Mouse (Mus musculus) heart, postnatal 36 days (tissue): ENCODE results near the gene Mtg2. TPM values are rescaled to one million over a fixed set of nuclear protein-coding genes. Genes with fewer than 3 reads are reported as not detected.

Source experiments
- DNase-seq, 2 experiments: peaks; one replicate each; pipeline ENCODE4 v3.0.0; 2021 to 2022
- intact Hi-C: fragments of 180-260 bp; cut with DNase I; formaldehyde crosslinking; loops from one replicate; pipeline ENCODE4 v1.15.1; 2025
- total RNA-seq, 2 experiments: library from RNA; stranded (reverse); gene quantifications; 2 replicates each; pipeline ENCODE4 v1.2.3; 2021

Mtg2 gene
- total RNA-seq, 2 experiments from 2014 or later, result 27.1 to 30.0 TPM

- intact Hi-C loops, result no loop called here
- DNase-seq, result no peak
These were observed 33.0 kb downstream of the Mtg2 start for GRCm38 (mm10) chr2:180103151-180103977.

- intact Hi-C loops, result no loop called here
- DNase-seq, result peak; percentile 83 to 84
These were observed 33.7 kb downstream of the Mtg2 start, which contains the start of gene Hrh3 for GRCm38 (mm10) chr2:180103978-180104658. Hrh3 (minus strand) TSS chr2:180104488.

- intact Hi-C loops, result no loop called here
- no peak for DNase-seq
These were observed 34.4 kb downstream of the Mtg2 start for GRCm38 (mm10) chr2:180104659-180105377.

- DNase-seq, result no peak
- intact Hi-C loops, result loop anchor here (1.0 kb wide), 1 partner anchor 37 kb away; no protein-coding TSS in a partner anchor
These were observed 35.2 kb downstream of the Mtg2 start for GRCm38 (mm10) chr2:180105441-180106190.

DNA sequence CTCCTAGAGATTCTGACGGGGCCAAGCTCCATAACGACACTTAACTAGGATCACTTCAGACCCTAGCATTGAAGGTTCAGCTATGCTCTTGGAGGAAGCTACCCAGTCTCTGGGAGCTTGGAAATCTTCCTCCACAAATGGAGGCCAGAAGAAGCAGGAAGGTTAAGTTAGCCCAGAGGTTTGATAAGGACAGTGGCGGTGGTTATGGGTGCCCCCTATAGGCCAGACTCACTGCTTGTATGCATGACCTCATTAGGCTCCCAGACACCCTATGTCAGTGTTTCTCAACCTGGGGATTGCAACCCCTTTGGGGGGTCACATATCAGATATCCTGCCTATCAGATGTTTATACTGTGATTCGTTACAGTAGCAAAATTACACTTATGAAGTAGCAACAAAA is 36.7 kb downstream of the Mtg2 start:
- intact Hi-C loops, result no loop called here

GRCm38 (mm10) chr2:180108285-180108684 is 37.9 kb downstream of the Mtg2 start:
- no peak for DNase-seq

More for the DNA sequence above, 36.7 kb downstream of the Mtg2 start:
- DNase-seq, result no peak

GRCm38 (mm10) chr2:180113909-180114890 is 43.8 kb downstream of the Mtg2 start:
- intact Hi-C loops, result no loop called here
- DNase-seq, result peak; percentile 67 to 69

More at GRCm38 (mm10) chr2:180108285-180108684, 37.9 kb downstream of the Mtg2 start:
- intact Hi-C loops, result no loop called here

DNA sequence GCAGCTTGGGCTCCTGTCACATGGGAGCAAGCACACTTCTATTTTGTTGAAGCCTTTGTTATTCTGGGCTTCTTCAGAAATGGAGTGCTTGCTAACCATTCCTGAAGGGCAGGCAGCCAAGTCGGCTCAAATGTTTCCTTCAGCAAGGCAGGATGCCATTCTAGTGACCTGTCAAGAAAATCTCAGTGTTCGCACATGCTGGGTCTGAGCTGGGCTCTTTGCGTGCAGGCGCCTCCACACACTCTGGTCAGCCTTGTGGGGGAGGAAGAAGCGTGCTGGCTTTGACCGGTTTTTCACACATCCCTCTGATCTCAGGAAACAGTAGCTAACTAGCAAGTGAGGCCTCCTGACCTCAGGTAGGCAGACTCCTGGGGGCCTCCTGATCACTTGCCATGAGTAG is 44.9 kb downstream of the Mtg2 start:
- intact Hi-C loops, result loop anchor here (5.0 kb wide), 2 partner anchors 138 to 142 kb away; partner anchors contain the start of genes Rps21 and Taf4

GRCm38 (mm10) chr2:180116081-180116493 is 45.7 kb downstream of the Mtg2 start:
- intact Hi-C loops, result loop anchor here (5.0 kb wide), 2 partner anchors 139 to 141 kb away; partner anchors contain the start of genes Rps21 and Taf4
- DNase-seq, result peak in 1 of 2 experiments; percentile 48

More for the DNA sequence above, 44.9 kb downstream of the Mtg2 start:
- DNase-seq, result peak; percentile 37 to 45

GRCm38 (mm10) chr2:180116741-180117484 is 46.5 kb downstream of the Mtg2 start:
- intact Hi-C loops, result loop anchor here (5.0 kb wide), 2 partner anchors 140 kb away; partner anchors contain the start of genes Rps21 and Taf4
- no peak for DNase-seq

DNA sequence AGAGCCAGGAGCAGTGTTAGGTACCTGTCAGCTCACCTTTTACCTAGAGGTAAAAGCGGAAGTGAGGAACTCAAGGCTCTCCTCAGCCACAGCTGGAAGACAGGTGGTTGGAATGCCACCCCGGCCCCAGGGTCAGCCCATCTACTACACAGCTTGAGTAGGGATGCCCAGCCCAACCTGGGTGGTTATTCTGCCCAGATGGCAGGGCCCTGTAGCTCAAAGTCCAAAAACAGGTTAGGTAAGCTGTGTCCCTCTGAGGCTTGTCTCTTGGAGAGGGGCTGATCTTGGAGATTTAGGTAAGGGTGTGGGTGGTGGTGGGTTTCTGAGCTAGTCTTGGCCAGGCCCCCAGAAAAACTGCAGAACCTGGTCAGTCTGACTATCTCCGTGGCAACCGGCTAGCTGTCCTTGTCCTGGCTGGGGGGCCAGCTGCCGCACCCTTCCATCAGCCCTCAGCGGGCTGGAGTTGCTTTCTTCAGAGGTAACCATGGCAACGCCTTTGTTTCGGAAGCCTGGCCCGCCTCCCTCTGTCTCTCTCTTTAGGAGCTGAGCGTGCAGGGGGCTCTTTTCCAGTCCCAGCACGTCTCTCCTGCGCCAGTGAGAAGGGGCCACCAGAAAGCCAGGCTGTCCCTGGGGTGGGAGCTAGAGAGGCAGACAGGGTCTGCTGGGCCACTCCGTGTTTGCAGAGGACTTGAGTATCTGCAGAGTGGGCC is 47.3 kb downstream of the Mtg2 start:
- no peak for DNase-seq

DNA sequence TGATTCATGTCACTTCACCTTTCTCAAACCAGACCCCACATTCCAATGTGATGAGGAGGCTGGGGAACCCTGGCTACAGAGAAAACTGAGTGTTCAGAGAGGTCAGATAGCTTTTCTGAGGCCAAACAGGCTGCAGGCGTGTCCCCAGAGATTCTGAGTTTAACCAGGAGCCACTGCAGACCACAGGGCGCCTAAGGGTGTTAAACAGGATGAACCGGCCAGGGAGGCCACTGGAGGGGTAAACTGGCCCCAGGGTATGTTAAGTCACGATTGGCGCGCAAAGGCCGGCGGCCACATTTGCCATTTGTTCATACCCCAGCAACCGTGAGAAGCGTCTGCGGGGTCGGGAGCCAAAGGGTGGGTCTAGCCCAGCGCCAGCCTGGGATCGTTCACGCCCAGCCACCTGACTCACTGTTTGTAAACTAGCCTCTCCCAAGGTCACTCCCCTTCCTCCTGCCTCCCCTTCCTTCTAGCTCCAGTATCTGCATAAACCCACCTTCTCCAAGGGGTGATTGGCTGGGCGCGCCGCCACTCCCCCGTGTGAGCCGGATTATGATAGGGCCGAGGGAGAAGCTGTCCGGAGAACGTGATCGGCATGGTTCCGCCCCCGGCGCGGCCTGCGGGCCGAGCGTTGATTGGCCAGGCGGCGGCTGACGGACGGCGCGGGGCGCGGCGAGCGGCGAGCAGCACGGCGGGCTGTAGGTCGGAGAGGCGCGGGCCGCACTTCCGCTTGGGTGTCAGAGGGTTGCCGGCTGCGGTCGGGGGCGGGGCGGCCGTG is 48.5 kb downstream of the Mtg2 start, which contains the start of gene Osbpl2:
Gene Osbpl2, plus strand, starts transcription at position 646 of the 778 bp plus-strand sequence.
- intact Hi-C loops, result loop anchor here (2.0 to 5.0 kb wide), 3 partner anchors 48 to 142 kb away; partner anchors contain the start of genes Mtg2, Rps21 and Taf4
- peak; percentile 99 to 100 for DNase-seq

More for the DNA sequence above, 47.3 kb downstream of the Mtg2 start:
- intact Hi-C loops, result loop anchor here (2.0 to 5.0 kb wide), 3 partner anchors 47 to 140 kb away; partner anchors contain the start of genes Mtg2, Rps21 and Taf4

GRCm38 (mm10) chr2:180119439-180120291 is 49.3 kb downstream of the Mtg2 start:
- peak in 1 of 2 experiments; percentile 31 for DNase-seq
- intact Hi-C loops, result loop anchor here (2.0 to 5.0 kb wide), 3 partner anchors 49 to 142 kb away; partner anchors contain the start of genes Mtg2, Rps21 and Taf4

DNA sequence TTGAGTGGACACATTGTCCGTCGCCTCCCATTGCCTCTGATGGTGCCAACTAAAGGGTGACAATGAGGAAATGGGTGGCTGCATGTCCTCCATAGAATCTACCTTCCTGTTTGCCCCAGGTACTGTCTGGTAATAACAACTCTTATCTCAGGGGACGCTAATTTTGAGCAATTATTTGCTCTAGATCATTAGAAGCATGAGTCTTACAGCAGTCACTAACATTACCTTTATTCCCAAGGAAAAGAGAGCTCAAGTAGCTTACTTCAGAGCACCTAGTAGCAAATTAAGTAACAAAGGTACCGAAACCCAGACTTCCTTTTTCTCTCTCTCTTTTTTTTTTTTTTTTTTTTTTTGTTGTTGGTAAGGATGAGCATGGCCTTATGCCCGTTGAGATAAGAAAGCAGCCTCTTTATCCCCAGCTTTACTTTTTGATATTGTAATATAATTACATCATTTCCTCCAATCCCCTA is 49.9 kb downstream of the Mtg2 start:
- intact Hi-C loops, result no loop called here
- DNase-seq, result no peak

- no peak for DNase-seq
- intact Hi-C loops, result no loop called here
These were observed 53.8 kb downstream of the Mtg2 start for GRCm38 (mm10) chr2:180124192-180124591.
